Mouse (Mus musculus) forebrain, embryonic 13.5 days (tissue): ENCODE data around the gene Olfr1366. TPM values are rescaled to one million over a fixed set of nuclear protein-coding genes. Genes with fewer than 3 reads are reported as not detected.

ENCODE experiments used
- ATAC-seq: fragments of 200-750 bp; cut with Nextera tagmentation; 2 replicates; pipeline ENCODE4 v1.8.0; 2017
- H3K27ac ChIP-seq: fragments of 300-500 bp; sonication (generic); 2 replicates; pipeline ENCODE4 v1.5.1; 2015; ENCODE audit warnings: inconsistent platforms, mild to moderate bottlenecking, moderate library complexity
- H3K27me3 ChIP-seq: fragments of 300-500 bp; sonication (generic); 2 replicates; pipeline ENCODE4 v1.6.1; 2015; ENCODE audit warnings: mild to moderate bottlenecking, inconsistent platforms
- H3K36me3 ChIP-seq: fragments of 300-500 bp; sonication (generic); 2 replicates; pipeline ENCODE4 v1.6.1; 2015; ENCODE audit warnings: mild to moderate bottlenecking, inconsistent platforms; ENCODE audit not compliant: poor library complexity, severe bottlenecking
- H3K4me1 ChIP-seq: fragments of 300-500 bp; sonication (generic); 2 replicates; pipeline ENCODE4 v1.6.1; 2015; ENCODE audit warnings: inconsistent platforms
- H3K4me2 ChIP-seq: fragments of 300-500 bp; sonication (generic); 2 replicates; pipeline ENCODE4 v1.6.1; 2015; ENCODE audit warnings: inconsistent platforms, mild to moderate bottlenecking, moderate library complexity
- H3K4me3 ChIP-seq: fragments of 300-500 bp; sonication (generic); 2 replicates; pipeline ENCODE4 v1.5.1; 2015; ENCODE audit warnings: mild to moderate bottlenecking, inconsistent platforms
- H3K9ac ChIP-seq: fragments of 300-500 bp; sonication (generic); 2 replicates; pipeline ENCODE4 v1.6.1; 2015; ENCODE audit warnings: mild to moderate bottlenecking, inconsistent platforms
- H3K9me3 ChIP-seq: fragments of 300-500 bp; sonication (generic); replicated peaks from 2 replicates; pipeline ENCODE4 v1.6.1; 2016; ENCODE audit warnings: inconsistent platforms
- WGBS: fragments of 180-500 bp; shearing (Covaris S2); methylation state at CpG from one replicate; pipeline ENCODE4 v1.1.7; 2015; 5-methylcytosine and 5-hydroxymethylcytosine counted together
- polyA plus RNA-seq: library from polyadenylated mRNA; unstranded; fragments of >200 nt; fragmentation: Nextera tagmentation; extraction: Ambion mirVana; gene quantifications from 2 replicates; pipeline ENCODE4 v1.2.1, GENCODE M21; 2015

The Olfr1366 gene
- polyA plus RNA-seq, 1 experiment from 2014 or later, result 0.17 TPM

GRCm38 (mm10) chr13:21492847-21493246 is 49.8 kb downstream of the Olfr1366 start:
- Histone ChIP-seq H3K4me3 (no peak overlapping the region), H3K27ac (no peak overlapping the region), H3K4me2 (no peak overlapping the region), H3K9ac (no peak overlapping the region), H3K9me3 (no peaks in the 10 kb centered on the region), H3K4me1 (no peaks in the 10 kb centered on the region), H3K36me3 (no peaks in the 10 kb centered on the region), H3K27me3 (no peaks in the 10 kb centered on the region)
- ATAC-seq, result no peak
- 92% methylated on average over 5 of the region's 5 CpGs for WGBS

GRCm38 (mm10) chr13:21486881-21487280 is 55.7 kb downstream of the Olfr1366 start:
- Histone ChIP-seq H3K9ac (no peak overlapping the region), H3K27me3 (no peaks in the 10 kb centered on the region), H3K9me3 (no peaks in the 10 kb centered on the region), H3K4me1 (no peaks in the 10 kb centered on the region), H3K4me2 (no peak overlapping the region), H3K36me3 (peaks cover 28% of the 10 kb centered on the region), H3K4me3 (no peak overlapping the region), H3K27ac (no peak overlapping the region)
- ATAC-seq, result no peak
- 89% methylated on average over 1 of the region's 1 CpGs for WGBS

Other genes with a start within 250 kb of the Olfr1366 start
- not detected in 2 replicates for gene Gpx6, start 230.7 kb downstream of the Olfr1366 start, polyA plus RNA-seq
- not detected in 2 replicates for gene Olfr1367, start 195.9 kb downstream of the Olfr1366 start, polyA plus RNA-seq
- 16.4 and 18.1 TPM in 2 replicates for gene Zscan12, start 180.0 kb downstream of the Olfr1366 start, polyA plus RNA-seq
- 97.9 and 98.4 TPM in 2 replicates for gene Zkscan3, start 140.1 kb downstream of the Olfr1366 start, polyA plus RNA-seq
- 3.7 and 4.4 TPM in 2 replicates for gene Pgbd1, start 101.8 kb downstream of the Olfr1366 start, polyA plus RNA-seq
- gene Zscan26, start 89.1 kb downstream of the Olfr1366 start, polyA plus RNA-seq, result 21.7 and 25.4 TPM in 2 replicates
- gene Nkapl, start 74.3 kb downstream of the Olfr1366 start, polyA plus RNA-seq, result 2.9 and 3.5 TPM in 2 replicates
- 7.3 and 7.7 TPM in 2 replicates for gene Zkscan4, start 63.9 kb downstream of the Olfr1366 start, polyA plus RNA-seq
- not detected in 2 replicates for gene Gm10065, start 63.4 kb downstream of the Olfr1366 start, polyA plus RNA-seq
- gene AK157302, start 47.6 kb downstream of the Olfr1366 start, polyA plus RNA-seq, result 0.21 and 0.54 TPM in 2 replicates
- 7.5 TPM in 2 replicates for gene Gm11273, start 41.4 kb downstream of the Olfr1366 start, polyA plus RNA-seq
- gene Zkscan8, start 11.7 kb downstream of the Olfr1366 start, polyA plus RNA-seq, result 6.1 and 7.4 TPM in 2 replicates
- not detected in 2 replicates for gene Olfr1535, start 17.1 kb upstream of the Olfr1366 start, polyA plus RNA-seq
- not detected in 2 replicates for gene Olfr1364, start 39.0 kb upstream of the Olfr1366 start, polyA plus RNA-seq
- gene Olfr1362, start 71.2 kb upstream of the Olfr1366 start, polyA plus RNA-seq, result not detected in 2 replicates
- not detected in 2 replicates for gene Olfr11, start 99.7 kb upstream of the Olfr1366 start, polyA plus RNA-seq
- not detected in 2 replicates for gene Olfr1361, start 120.6 kb upstream of the Olfr1366 start, polyA plus RNA-seq
- not detected in 2 replicates for gene Olfr1360, start 134.6 kb upstream of the Olfr1366 start, polyA plus RNA-seq
- not detected in 2 replicates for gene Olfr1359, start 155.3 kb upstream of the Olfr1366 start, polyA plus RNA-seq
- gene Hist1h2bl, start 173.3 kb upstream of the Olfr1366 start, polyA plus RNA-seq, result 1.7 and 4.8 TPM in 2 replicates
- 23.7 and 32.4 TPM in 2 replicates for gene Hist1h2ai, start 173.6 kb upstream of the Olfr1366 start, polyA plus RNA-seq
- 23.7 and 35.3 TPM in 2 replicates for gene Hist1h3h, start 174.9 kb upstream of the Olfr1366 start, polyA plus RNA-seq
- 5.9 and 6.9 TPM in 2 replicates for gene Hist1h2bm, start 179.2 kb upstream of the Olfr1366 start, polyA plus RNA-seq
- 1.3 and 1.9 TPM in 2 replicates for gene Hist1h4j, start 192.3 kb upstream of the Olfr1366 start, polyA plus RNA-seq
- gene Hist1h4k, start 207.7 kb upstream of the Olfr1366 start, polyA plus RNA-seq, result 6.9 and 11.1 TPM in 2 replicates
- gene Hist1h2ak, start 211.0 kb upstream of the Olfr1366 start, polyA plus RNA-seq, result 49.6 and 61.0 TPM in 2 replicates
- 4.0 and 8.4 TPM in 2 replicates for gene Hist1h2bn, start 211.3 kb upstream of the Olfr1366 start, polyA plus RNA-seq
- 37.1 and 38.4 TPM in 2 replicates for gene Hist1h1b, start 237.8 kb upstream of the Olfr1366 start, polyA plus RNA-seq
- gene Hist1h3i, start 240.6 kb upstream of the Olfr1366 start, polyA plus RNA-seq, result 166 and 192 TPM in 2 replicates
- gene Hist1h2an, start 244.4 kb upstream of the Olfr1366 start, polyA plus RNA-seq, result 12.8 and 16.1 TPM in 2 replicates
- 2.1 and 2.3 TPM in 2 replicates for gene Hist1h2bp, start 244.7 kb upstream of the Olfr1366 start, polyA plus RNA-seq